Mouse (Mus musculus) Patski (cell line): ENCODE measurements around the gene Olfr411. TPM values are rescaled to one million over a fixed set of nuclear protein-coding genes. Genes with fewer than 3 reads are reported as not detected.

Experiments
- ATAC-seq: fragments of 100-300 bp; one replicate; pipeline ENCODE4 v1.8.0; 2021
- CTCF ChIA-PET: fragments of 350-600 bp; sonication (Branson Sonifier 250); formaldehyde crosslinking; loops from one replicate; lab custom pipeline; 2022; ENCODE audit warnings: inconsistent platforms; lab: Charles Lee
- POLR2A ChIA-PET: fragments of 350-600 bp; sonication (Branson Sonifier 250); formaldehyde crosslinking; loops from one replicate; lab custom pipeline; 2022; ENCODE audit warnings: antibody characterized with exemption, inconsistent platforms; lab: Charles Lee
- DNase-seq: peaks from one replicate; pipeline ENCODE4 v3.0.0-alpha.2; 2011; ENCODE audit warnings: low read depth, low spot score
- H3K27me3 ChIP-seq: fragments of 371-371 bp; one replicate; pipeline ENCODE4 v1.5.1; 2021
- CTCF ChIP-seq: fragments of 100-300 bp; IDR thresholded peaks from one replicate; pipeline ENCODE4 v1.5.1; 2021
- in situ Hi-C: fragments of 300-500 bp; cut with MboI; formaldehyde crosslinking; loops from 3 replicates; pipeline ENCODE4 v1.11.1; 2018; ENCODE audit warnings: low pct_unique_long_range_greater_than_20kb, mixed read lengths
- polyA plus RNA-seq: library from polyadenylated mRNA; unstranded; gene quantifications from one replicate; pipeline ENCODE4 v1.2.3, GENCODE M21; 2021

Olfr411 gene
- polyA plus RNA-seq, 1 experiment from 2014 or later, result not detected

DNA sequence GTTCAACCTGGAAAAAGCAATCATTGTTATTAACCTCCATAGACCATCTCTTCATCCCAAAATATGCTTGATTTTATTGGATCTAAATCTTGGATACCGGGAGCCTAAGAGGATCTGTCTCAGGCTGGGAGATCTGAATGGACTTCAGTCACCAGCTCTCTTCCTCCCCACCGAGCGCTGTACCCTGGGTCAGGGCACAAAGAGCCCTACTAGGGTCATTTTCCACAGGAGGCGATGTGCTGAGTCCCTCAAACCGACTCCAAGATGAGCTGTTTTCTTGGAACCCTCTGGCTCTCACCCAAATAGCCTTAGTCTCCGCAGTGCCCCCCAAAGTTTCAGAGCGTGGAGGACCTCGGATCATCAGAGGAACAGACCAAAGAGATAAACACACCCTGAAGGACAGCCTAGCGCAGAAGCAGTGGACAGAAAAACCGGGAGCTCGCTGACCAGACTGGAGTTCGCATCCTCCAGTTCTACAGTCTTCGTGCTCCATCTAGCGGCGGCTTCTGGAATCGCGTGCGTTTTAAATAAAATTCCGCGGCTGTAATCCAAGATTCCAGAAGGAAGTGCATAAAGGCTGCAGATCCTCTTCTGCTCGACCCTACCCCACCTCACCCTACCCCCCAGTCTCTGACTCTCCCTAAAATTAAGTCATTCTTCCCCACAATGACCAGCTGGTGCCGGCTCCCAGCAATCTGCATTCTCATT, 19.1 kb upstream of the Olfr411 start:
- POLR2A ChIA-PET, result no interaction called here
- CTCF ChIA-PET, result interaction anchor here (0.9 to 2.4 kb wide), 5 partner anchors 11 to 718 kb away, joined by 3 to 10 read pairs (median 3); partner anchors contain the start of gene Olfr412
- in situ Hi-C loops, result loop anchor here (5.0 to 25.0 kb wide), 3 partner anchors 384 to 1084 kb away; partner anchors contain the start of gene Olfr398
- DNase-seq, result peak; percentile 9
- peak; percentile 54 for ATAC-seq
- TF ChIP-seq CTCF, result peak; percentile 91
- H3K27me3 ChIP-seq, result peaks cover 31% of the 10 kb centered on the region

DNA sequence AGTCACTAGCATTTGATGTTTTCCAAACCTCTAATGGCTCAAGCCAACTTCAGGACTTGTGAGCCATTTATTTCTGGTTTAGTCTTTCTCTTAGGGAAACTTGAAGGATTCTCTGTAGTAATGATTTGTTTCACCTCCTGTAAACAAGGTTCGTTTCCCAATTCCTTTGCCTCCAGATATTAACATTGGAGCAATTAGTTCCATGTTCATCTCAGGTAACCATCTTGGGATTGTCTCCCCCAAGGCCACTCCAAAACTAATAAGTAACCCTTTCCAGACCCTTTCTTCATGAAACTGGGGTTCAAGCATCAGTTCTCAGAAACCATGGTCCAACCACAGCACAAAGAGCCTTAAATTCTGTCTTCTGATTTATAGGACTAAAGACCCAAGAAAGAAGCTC, 9.3 kb upstream of the Olfr411 start, which contains the start of gene Olfr412:
Gene Olfr412, plus strand, starts transcription at position 301 of the 400 bp plus-strand sequence.
- CTCF ChIA-PET, result interaction anchor here (1.0 to 2.2 kb wide), 2 partner anchors 8 to 10 kb away, joined by 3 to 6 read pairs; no protein-coding TSS in a partner anchor
- in situ Hi-C loops, result loop anchor here (25.0 kb wide), 2 partner anchors 374 to 1074 kb away; partner anchors contain the start of gene Olfr398
- peaks cover 13% of the 10 kb centered on the region for H3K27me3 ChIP-seq
- no peak for DNase-seq
- no peak for ATAC-seq
- no peak for TF ChIP-seq CTCF
- POLR2A ChIA-PET, result no interaction called here

DNA sequence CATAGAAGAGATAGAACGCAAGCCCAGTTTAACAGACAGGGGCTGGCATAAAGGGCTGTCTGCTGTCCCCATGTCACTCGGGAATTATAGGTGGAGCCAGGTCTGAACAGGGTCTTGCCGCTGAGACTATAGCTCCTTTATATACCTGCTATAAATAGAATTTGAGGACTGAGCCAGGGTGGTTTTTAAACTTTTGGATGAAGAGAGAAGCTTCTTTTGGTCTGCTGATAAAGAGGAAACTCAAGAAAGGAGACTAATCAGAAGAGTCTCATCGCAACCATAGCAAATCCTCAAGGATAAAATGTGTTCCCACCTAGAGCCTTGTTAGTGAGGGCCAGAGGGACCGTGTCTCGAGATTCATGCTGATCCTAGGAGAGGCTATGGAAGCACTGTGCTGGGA, 14.5 kb downstream of the Olfr411 start, which contains the start of gene Olfr410:
Gene Olfr410, minus strand, starts transcription at position 101 of the 400 bp plus-strand sequence.
- peaks cover 26% of the 10 kb centered on the region for H3K27me3 ChIP-seq
- DNase-seq (no peak), ATAC-seq (no peak)
- in situ Hi-C loops, result no loop called here
- ChIA-PET POLR2A (no interaction called here), CTCF (no interaction called here)
- no peak for TF ChIP-seq CTCF

DNA sequence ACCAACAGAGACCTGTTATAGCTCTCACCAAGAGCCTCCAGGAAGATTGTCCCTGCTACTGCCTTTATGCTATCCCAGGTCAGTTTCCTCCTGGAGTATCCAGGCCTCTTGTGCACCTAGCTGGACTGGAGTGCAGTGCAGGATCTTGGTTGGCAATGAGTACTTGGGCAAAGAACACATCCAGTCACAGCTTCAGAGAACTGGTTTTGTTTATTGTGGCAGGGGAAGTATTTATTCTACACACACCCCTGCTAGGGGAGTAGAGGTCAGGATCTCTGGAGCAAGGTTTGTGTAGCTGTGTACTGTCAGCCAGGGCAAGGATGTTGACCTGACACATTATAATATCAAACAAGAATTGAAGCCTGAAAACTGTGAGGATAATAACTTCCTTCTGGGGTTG, 23.7 kb downstream of the Olfr411 start:
- DNase-seq (no peak), ATAC-seq (no peak)
- in situ Hi-C loops, result no loop called here
- ChIA-PET POLR2A (no interaction called here), CTCF (no interaction called here)
- peaks cover 25% of the 10 kb centered on the region for H3K27me3 ChIP-seq
- no peak for TF ChIP-seq CTCF

DNA sequence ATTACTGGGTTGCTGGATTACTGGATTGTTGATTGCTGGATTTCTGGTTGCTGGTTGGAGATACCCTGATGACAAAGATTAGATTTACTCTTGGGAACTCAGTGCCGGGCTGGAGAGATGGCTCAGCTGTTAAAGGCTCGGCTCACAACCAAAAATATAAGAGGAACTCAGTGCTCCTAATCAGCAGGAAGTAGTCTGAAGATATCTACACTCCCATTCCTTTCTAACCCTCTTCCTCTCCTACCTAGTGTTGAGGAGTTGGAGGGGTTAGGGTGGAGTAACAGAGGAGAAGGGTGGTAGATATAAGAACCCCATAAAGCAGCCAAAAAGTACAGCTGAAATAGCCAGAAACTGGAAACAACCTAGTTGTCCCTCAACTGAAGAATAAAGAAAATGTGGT, 26.4 kb downstream of the Olfr411 start:
- ChIA-PET CTCF (no interaction called here), POLR2A (no interaction called here)
- in situ Hi-C loops, result no loop called here
- DNase-seq, result no peak
- peaks cover 15% of the 10 kb centered on the region for H3K27me3 ChIP-seq
- no peak for TF ChIP-seq CTCF
- no peak for ATAC-seq

Other genes with a start within 250 kb of the Olfr411 start
- gene Olfr401, start 238.9 kb downstream of the Olfr411 start, polyA plus RNA-seq, result not detected
- gene Olfr402, start 199.1 kb downstream of the Olfr411 start, polyA plus RNA-seq, result not detected
- gene Olfr403, start 166.4 kb downstream of the Olfr411 start, polyA plus RNA-seq, result not detected
- gene Olfr43, start 141.3 kb downstream of the Olfr411 start, polyA plus RNA-seq, result not detected
- not detected for gene Olfr406, start 92.8 kb downstream of the Olfr411 start, polyA plus RNA-seq
- gene Olfr59, start 68.9 kb downstream of the Olfr411 start, polyA plus RNA-seq, result not detected
- gene Olfr410, start 14.6 kb downstream of the Olfr411 start, polyA plus RNA-seq, result not detected
- gene Olfr412, start 9.4 kb upstream of the Olfr411 start, polyA plus RNA-seq, result not detected